Mouse (Mus musculus): ENCODE results near the gene D1Pas1. TPM values are rescaled to one million over a fixed set of nuclear protein-coding genes. Genes with fewer than 3 reads are reported as not detected.

D1Pas1 gene
- polyA plus RNA-seq, 1 experiment from 2014 or later = not detected

GRCm38 (mm10) chr1:186979465-186979864 lies 12.2 kb downstream of the D1Pas1 start:
- no peak overlapping the region for H3K9ac ChIP-seq (ENCODE audit: low read depth, low read length)
- no peak overlapping the region for H3K27ac ChIP-seq (ENCODE audit: low read depth, low read length)
- 81% methylated on average over 8 of the region's 8 CpGs for WGBS
- H3K4me2 ChIP-seq (replicated peaks; ENCODE audit: low read depth, low read length) = no peak overlapping the region
- ATAC-seq (ENCODE audit: low FRiP score, low TSS enrichment) = no peak
- H3K4me3 ChIP-seq (ENCODE audit: low read length) = no peak overlapping the region
- H3K27me3 ChIP-seq (ENCODE audit: control insufficient read depth, insufficient read depth, low read length) = no peaks in the 10 kb centered on the region
- H3K4me1 ChIP-seq (ENCODE audit: control insufficient read depth, insufficient read depth, low read length) = no peaks in the 10 kb centered on the region
- H3K36me3 ChIP-seq (ENCODE audit: control insufficient read depth, insufficient read depth, low read length) = no peaks in the 10 kb centered on the region
- H3K9me3 ChIP-seq (ENCODE audit: control insufficient read depth, low read length) = no peaks in the 10 kb centered on the region

DNA sequence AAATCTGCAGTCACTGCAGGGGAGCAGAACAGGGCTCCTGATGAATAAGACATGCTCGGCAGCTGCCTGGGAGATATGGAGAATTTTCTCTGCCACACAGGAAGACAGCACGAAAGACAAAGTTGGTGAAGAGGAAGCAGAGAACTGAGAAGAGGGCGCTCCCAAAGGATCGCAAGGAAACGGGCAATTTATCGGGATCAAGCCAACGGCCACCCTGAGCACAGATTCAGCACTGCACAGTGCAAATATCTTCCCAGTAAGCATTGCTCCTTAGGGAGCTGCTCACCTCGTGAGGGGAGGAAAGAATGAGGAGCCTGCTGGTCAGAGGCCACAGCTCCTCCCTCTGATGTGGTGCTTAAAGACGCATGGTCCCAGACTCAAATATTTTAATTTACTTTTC lies 13.3 kb downstream of the D1Pas1 start:
- H3K4me3 ChIP-seq (ENCODE audit: low read length) = no peak overlapping the region
- WGBS = 63% methylated on average over 9 of the region's 9 CpGs
- H3K36me3 ChIP-seq (ENCODE audit: control insufficient read depth, insufficient read depth, low read length) = no peaks in the 10 kb centered on the region

DNA sequence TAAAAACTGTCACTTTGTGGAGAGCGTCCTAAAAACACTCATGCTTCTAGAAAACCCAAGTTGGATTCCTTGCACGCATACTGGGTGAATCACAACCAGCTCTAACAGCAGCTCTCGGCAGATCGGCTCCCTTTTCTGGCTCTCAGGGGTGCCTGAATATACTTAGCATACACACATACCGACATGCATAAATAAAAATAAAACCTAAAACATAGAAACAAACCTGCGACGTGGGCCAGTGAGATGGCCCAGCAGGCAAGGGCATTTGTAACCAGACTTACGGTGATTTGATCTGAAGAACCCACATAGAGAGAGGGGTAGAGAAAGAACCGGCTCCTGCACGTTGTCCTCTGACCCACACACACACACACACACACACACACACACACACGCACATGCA lies 17.9 kb downstream of the D1Pas1 start:
- no peak for ATAC-seq (ENCODE audit: low FRiP score, low TSS enrichment)
- H3K27ac ChIP-seq (ENCODE audit: low read depth, low read length) = no peak overlapping the region
- WGBS = 92% methylated on average over 11 of the region's 11 CpGs

More for the DNA sequence above, 13.3 kb downstream of the D1Pas1 start:
- H3K9me3 ChIP-seq (ENCODE audit: control insufficient read depth, low read length) = no peaks in the 10 kb centered on the region
- ATAC-seq (ENCODE audit: low FRiP score, low TSS enrichment) = no peak
- H3K9ac ChIP-seq (ENCODE audit: low read depth, low read length) = no peak overlapping the region
- no peak overlapping the region for H3K4me2 ChIP-seq (replicated peaks; ENCODE audit: low read depth, low read length)
- H3K27ac ChIP-seq (ENCODE audit: low read depth, low read length) = no peak overlapping the region
- H3K27me3 ChIP-seq (ENCODE audit: control insufficient read depth, insufficient read depth, low read length) = no peaks in the 10 kb centered on the region
- no peaks in the 10 kb centered on the region for H3K4me1 ChIP-seq (ENCODE audit: control insufficient read depth, insufficient read depth, low read length)

DNA sequence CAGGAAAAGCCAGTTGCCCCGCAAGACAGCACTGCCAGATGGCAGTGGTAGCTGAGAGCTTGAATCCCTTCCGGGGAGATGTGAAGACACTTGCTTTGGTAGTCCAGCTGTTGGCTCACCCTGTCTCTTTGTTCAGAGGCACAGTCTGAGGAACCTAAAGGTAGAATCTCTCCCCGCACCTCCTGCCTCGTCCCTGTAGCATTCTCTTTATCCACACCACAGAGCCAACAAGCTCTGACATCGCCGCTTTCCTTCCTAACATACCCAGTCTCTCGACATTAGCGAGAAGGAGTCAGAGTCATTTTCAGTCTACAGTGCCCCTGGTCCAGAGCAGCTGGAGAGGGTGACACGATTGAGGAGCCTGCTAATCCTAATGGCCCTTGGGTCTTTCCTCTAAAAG lies 18.9 kb downstream of the D1Pas1 start:
- no peak overlapping the region for H3K9ac ChIP-seq (ENCODE audit: low read depth, low read length)
- no peak overlapping the region for H3K4me3 ChIP-seq (ENCODE audit: low read length)
- ATAC-seq (ENCODE audit: low FRiP score, low TSS enrichment) = no peak
- H3K27me3 ChIP-seq (ENCODE audit: control insufficient read depth, insufficient read depth, low read length) = no peaks in the 10 kb centered on the region
- no peak overlapping the region for H3K4me2 ChIP-seq (replicated peaks; ENCODE audit: low read depth, low read length)
- no peak overlapping the region for H3K27ac ChIP-seq (ENCODE audit: low read depth, low read length)
- 84% methylated on average over 9 of the region's 9 CpGs for WGBS
- H3K36me3 ChIP-seq (ENCODE audit: control insufficient read depth, insufficient read depth, low read length) = no peaks in the 10 kb centered on the region
- H3K9me3 ChIP-seq (ENCODE audit: control insufficient read depth, low read length) = no peaks in the 10 kb centered on the region
- H3K4me1 ChIP-seq (ENCODE audit: control insufficient read depth, insufficient read depth, low read length) = no peaks in the 10 kb centered on the region

More for the DNA sequence above, 17.9 kb downstream of the D1Pas1 start:
- no peak overlapping the region for H3K4me3 ChIP-seq (ENCODE audit: low read length)
- H3K27me3 ChIP-seq (ENCODE audit: control insufficient read depth, insufficient read depth, low read length) = no peaks in the 10 kb centered on the region
- H3K9ac ChIP-seq (ENCODE audit: low read depth, low read length) = no peak overlapping the region
- H3K9me3 ChIP-seq (ENCODE audit: control insufficient read depth, low read length) = no peaks in the 10 kb centered on the region
- no peaks in the 10 kb centered on the region for H3K36me3 ChIP-seq (ENCODE audit: control insufficient read depth, insufficient read depth, low read length)
- no peaks in the 10 kb centered on the region for H3K4me1 ChIP-seq (ENCODE audit: control insufficient read depth, insufficient read depth, low read length)
- H3K4me2 ChIP-seq (replicated peaks; ENCODE audit: low read depth, low read length) = no peak overlapping the region

- H3K9me3 ChIP-seq (ENCODE audit: control insufficient read depth, low read length) = no peaks in the 10 kb centered on the region
- 92% methylated on average over 8 of the region's 8 CpGs for WGBS
- ATAC-seq (ENCODE audit: low FRiP score, low TSS enrichment) = no peak
- H3K9ac ChIP-seq (ENCODE audit: low read depth, low read length) = no peak overlapping the region
- H3K27me3 ChIP-seq (ENCODE audit: control insufficient read depth, insufficient read depth, low read length) = no peaks in the 10 kb centered on the region
- no peaks in the 10 kb centered on the region for H3K36me3 ChIP-seq (ENCODE audit: control insufficient read depth, insufficient read depth, low read length)
- H3K4me1 ChIP-seq (ENCODE audit: control insufficient read depth, insufficient read depth, low read length) = no peaks in the 10 kb centered on the region
- no peak overlapping the region for H3K4me2 ChIP-seq (replicated peaks; ENCODE audit: low read depth, low read length)
- no peak overlapping the region for H3K27ac ChIP-seq (ENCODE audit: low read depth, low read length)
- no peak overlapping the region for H3K4me3 ChIP-seq (ENCODE audit: low read length)
Measured at GRCm38 (mm10) chr1:186986506-186986905, 19.3 kb downstream of the D1Pas1 start.

DNA sequence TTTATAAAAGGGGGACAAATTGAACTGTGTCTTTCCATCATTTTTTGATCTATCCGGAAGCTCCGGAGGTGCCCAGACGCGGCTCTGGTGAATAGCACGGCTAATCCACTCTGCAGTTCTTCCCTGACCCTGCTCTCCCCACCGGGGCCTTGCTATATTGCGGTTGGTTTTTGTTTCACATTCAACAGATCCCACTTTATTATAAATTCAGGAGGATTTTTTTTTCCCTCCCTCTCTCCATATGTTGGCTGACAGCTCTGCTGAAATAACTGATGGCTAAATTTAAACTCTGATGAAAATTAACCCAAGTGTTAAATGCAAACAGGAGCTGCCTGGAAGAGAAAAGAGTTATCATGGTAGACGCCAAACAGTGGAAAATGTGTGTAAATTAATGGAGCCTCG lies 21.1 kb downstream of the D1Pas1 start:
- 73% methylated on average over 9 of the region's 9 CpGs for WGBS
- no peaks in the 10 kb centered on the region for H3K36me3 ChIP-seq (ENCODE audit: control insufficient read depth, insufficient read depth, low read length)
- H3K27me3 ChIP-seq (ENCODE audit: control insufficient read depth, insufficient read depth, low read length) = no peaks in the 10 kb centered on the region
- no peak overlapping the region for H3K4me3 ChIP-seq (ENCODE audit: low read length)
- no peak overlapping the region for H3K27ac ChIP-seq (ENCODE audit: low read depth, low read length)
- peaks cover 5% of the 10 kb centered on the region; the same call in 1 of the 2 replicates for H3K9me3 ChIP-seq (ENCODE audit: control insufficient read depth, low read length)
- no peak for ATAC-seq (ENCODE audit: low FRiP score, low TSS enrichment)
- H3K4me1 ChIP-seq (ENCODE audit: control insufficient read depth, insufficient read depth, low read length) = no peaks in the 10 kb centered on the region
- H3K4me2 ChIP-seq (replicated peaks; ENCODE audit: low read depth, low read length) = no peak overlapping the region
- H3K9ac ChIP-seq (ENCODE audit: low read depth, low read length) = no peak overlapping the region

- Histone ChIP-seq H3K36me3 (ENCODE audit: control insufficient read depth, insufficient read depth, low read length) (no peaks in the 10 kb centered on the region), H3K4me3 (ENCODE audit: low read length) (no peak overlapping the region), H3K4me2 (replicated peaks; ENCODE audit: low read depth, low read length) (no peak overlapping the region), H3K27ac (ENCODE audit: low read depth, low read length) (no peak overlapping the region), H3K9ac (ENCODE audit: low read depth, low read length) (no peak overlapping the region), H3K4me1 (ENCODE audit: control insufficient read depth, insufficient read depth, low read length) (no peaks in the 10 kb centered on the region), H3K9me3 (ENCODE audit: control insufficient read depth, low read length) (peaks cover 5% of the 10 kb centered on the region; the same call in 1 of the 2 replicates), H3K27me3 (ENCODE audit: control insufficient read depth, insufficient read depth, low read length) (no peaks in the 10 kb centered on the region)
- 92% methylated on average over 4 of the region's 4 CpGs for WGBS
- no peak for ATAC-seq (ENCODE audit: low FRiP score, low TSS enrichment)
Measured at GRCm38 (mm10) chr1:186988822-186989221, 21.6 kb downstream of the D1Pas1 start.

GRCm38 (mm10) chr1:186991473-186991872 lies 24.3 kb downstream of the D1Pas1 start:
- no peak for ATAC-seq (ENCODE audit: low FRiP score, low TSS enrichment)
- Histone ChIP-seq H3K36me3 (ENCODE audit: control insufficient read depth, insufficient read depth, low read length) (no peaks in the 10 kb centered on the region), H3K4me3 (ENCODE audit: low read length) (no peak overlapping the region), H3K27me3 (ENCODE audit: control insufficient read depth, insufficient read depth, low read length) (no peaks in the 10 kb centered on the region), H3K4me1 (ENCODE audit: control insufficient read depth, insufficient read depth, low read length) (no peaks in the 10 kb centered on the region), H3K4me2 (replicated peaks; ENCODE audit: low read depth, low read length) (no peak overlapping the region), H3K9me3 (ENCODE audit: control insufficient read depth, low read length) (peaks cover 5% of the 10 kb centered on the region; the same call in 1 of the 2 replicates), H3K27ac (ENCODE audit: low read depth, low read length) (no peak overlapping the region), H3K9ac (ENCODE audit: low read depth, low read length) (no peak overlapping the region)
- 82% methylated on average over 6 of the region's 6 CpGs for WGBS

DNA sequence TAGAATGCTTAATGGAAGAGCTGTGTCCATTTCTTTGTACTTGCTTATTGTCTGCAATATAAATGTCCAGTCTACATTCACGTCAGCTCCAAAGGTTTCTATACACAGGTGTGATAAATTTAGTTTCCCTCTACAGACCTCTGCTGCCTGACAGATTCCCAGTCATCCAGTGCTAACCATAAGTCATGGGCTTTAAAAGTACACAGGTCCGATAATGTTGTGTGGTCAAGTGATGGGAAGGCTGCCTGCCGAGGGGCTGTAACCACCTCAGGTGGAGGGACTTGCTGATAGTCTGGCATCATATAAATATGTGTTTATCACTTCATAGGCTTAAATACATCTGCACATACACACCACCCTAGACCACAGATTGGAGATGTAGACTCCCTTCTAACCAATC lies 24.9 kb downstream of the D1Pas1 start:
- H3K36me3 ChIP-seq (ENCODE audit: control insufficient read depth, insufficient read depth, low read length) = no peaks in the 10 kb centered on the region
- no peak overlapping the region for H3K27ac ChIP-seq (ENCODE audit: low read depth, low read length)
- no peaks in the 10 kb centered on the region for H3K27me3 ChIP-seq (ENCODE audit: control insufficient read depth, insufficient read depth, low read length)
- peaks cover 5% of the 10 kb centered on the region; the same call in 1 of the 2 replicates for H3K9me3 ChIP-seq (ENCODE audit: control insufficient read depth, low read length)
- ATAC-seq (ENCODE audit: low FRiP score, low TSS enrichment) = no peak
- H3K4me3 ChIP-seq (ENCODE audit: low read length) = no peak overlapping the region
- 95% methylated on average over 3 of the region's 3 CpGs for WGBS
- no peaks in the 10 kb centered on the region for H3K4me1 ChIP-seq (ENCODE audit: control insufficient read depth, insufficient read depth, low read length)
- no peak overlapping the region for H3K4me2 ChIP-seq (replicated peaks; ENCODE audit: low read depth, low read length)
- no peak overlapping the region for H3K9ac ChIP-seq (ENCODE audit: low read depth, low read length)

Measured in kidney, embryonic 14.5 days (tissue).